Mouse (Mus musculus): ENCODE measurements around the gene Col11a2. TPM values are rescaled to one million over a fixed set of nuclear protein-coding genes. Genes with fewer than 3 reads are reported as not detected.

Col11a2 gene
- polyA plus RNA-seq, 1 experiment from 2014 or later, result 1.6 TPM

DNA sequence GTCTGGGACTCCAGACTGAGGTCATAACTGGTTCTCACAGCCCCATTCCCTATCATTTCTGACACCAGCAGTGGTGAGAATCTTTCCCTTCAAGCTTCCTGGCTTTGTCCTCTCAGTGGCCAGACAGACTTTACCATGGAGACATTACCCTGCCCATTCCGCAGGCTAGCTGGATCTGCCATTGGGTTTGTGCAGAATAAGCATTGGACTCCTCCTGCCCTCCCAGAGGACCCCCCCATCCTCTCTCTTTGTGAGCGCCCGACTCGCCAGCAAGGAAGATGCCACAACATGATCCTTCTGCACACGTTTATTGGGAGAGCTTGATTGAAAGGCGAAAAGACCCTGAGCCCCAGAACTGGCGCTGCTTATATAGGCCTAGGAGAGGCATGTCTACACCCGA lies 25.8 kb upstream of the Col11a2 start:
- Histone ChIP-seq H3K27me3 (ENCODE audit: insufficient read depth, low read length) (no peaks in the 10 kb centered on the region), H3K9me3 (replicated peaks; ENCODE audit: low read length) (no peaks in the 10 kb centered on the region), H3K27ac (no peak overlapping the region), H3K36me3 (ENCODE audit: insufficient read depth, low read length) (no peaks in the 10 kb centered on the region), H3K4me3 (replicated peaks; ENCODE audit: low read depth, low read length) (no peak overlapping the region), H3K9ac (ENCODE audit: low read depth, low read length) (no peak overlapping the region), H3K4me2 (ENCODE audit: low read length) (no peak overlapping the region), H3K4me1 (replicated peaks; ENCODE audit: insufficient read depth, low read length) (no peaks in the 10 kb centered on the region)
- TF ChIP-seq CTCF (IDR thresholded peaks at IDR 0.05; ENCODE audit: low read depth), result no peak
- no peak for ATAC-seq (replicated peaks; ENCODE audit: low FRiP score, low read depth)
- 93% methylated on average over 8 of the region's 8 CpGs for WGBS
- no peak for DNase-seq (ENCODE audit: low spot score)

DNA sequence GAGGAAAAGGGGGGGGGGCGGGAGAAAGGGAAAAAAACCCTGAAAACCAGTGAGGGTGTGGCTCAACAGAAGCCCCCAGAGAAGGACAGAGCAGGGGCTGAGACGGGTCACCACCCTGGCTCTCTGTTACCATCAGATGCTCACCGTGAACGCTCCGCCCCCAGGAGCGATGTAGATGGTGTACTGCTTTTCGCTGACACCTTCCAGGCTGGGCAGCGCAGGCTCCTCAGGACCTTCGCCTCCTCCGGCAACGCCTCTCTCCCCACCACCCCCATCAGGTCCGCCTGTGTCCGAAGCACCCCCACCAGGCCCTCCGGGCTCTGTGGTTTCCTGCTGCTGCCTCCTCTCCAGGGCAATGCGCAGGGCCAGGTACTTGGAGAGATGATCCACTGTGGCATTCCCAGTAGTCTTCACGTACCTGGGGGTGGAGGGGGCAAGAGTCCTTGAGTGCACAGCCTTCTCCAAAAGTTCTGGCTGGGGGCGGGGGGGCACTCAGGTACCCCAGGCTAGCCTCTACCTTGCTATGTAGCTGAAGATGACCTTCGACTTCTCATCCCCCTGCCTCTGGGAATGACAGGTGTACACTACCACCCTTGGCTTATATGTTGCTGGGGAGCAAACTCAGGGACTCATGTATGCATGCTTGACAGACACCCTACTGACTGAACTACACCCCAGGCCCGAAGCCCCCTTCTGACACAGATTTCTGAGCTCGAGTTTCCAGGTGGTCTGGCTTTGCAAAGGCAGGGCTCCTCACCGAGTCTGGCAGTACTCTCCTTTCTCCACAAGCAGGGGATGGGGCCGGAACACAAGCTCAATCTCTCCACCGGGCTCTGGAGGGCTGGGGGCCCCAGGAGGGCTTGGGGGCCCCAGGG lies 17.5 kb upstream of the Col11a2 start:
- DNase-seq (ENCODE audit: low spot score), result no peak
- Histone ChIP-seq H3K36me3 (ENCODE audit: insufficient read depth, low read length) (peaks cover 16% of the 10 kb centered on the region; the same call in 1 of the 2 replicates), H3K9ac (ENCODE audit: low read depth, low read length) (no peak overlapping the region), H3K27me3 (ENCODE audit: insufficient read depth, low read length) (no peaks in the 10 kb centered on the region), H3K27ac (no peak overlapping the region), H3K4me3 (replicated peaks; ENCODE audit: low read depth, low read length) (no peak overlapping the region), H3K4me1 (replicated peaks; ENCODE audit: insufficient read depth, low read length) (peaks cover 20% of the 10 kb centered on the region), H3K9me3 (replicated peaks; ENCODE audit: low read length) (no peaks in the 10 kb centered on the region), H3K4me2 (ENCODE audit: low read length) (no peak overlapping the region)
- 94% methylated on average over 23 of the region's 23 CpGs for WGBS
- no peak for TF ChIP-seq CTCF (IDR thresholded peaks at IDR 0.05; ENCODE audit: low read depth)
- no peak for ATAC-seq (replicated peaks; ENCODE audit: low FRiP score, low read depth)

DNA sequence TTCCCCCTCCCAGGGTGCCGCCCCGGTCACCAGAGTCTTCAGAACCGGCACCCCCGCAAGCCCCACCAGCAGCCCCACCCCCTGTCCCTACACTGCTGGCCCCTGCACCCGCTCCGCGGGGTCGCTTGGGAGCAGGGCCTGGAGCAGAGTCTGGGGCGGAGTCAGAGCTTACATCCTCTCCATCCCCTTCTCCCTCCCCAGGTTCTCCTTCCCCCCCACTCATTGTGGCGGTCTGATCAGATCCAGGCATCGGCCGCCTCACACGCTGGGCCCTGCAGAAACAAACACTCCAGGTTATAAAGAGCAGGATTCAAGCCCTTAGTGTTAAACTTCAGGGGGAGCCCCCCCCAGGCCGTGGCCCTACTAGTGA lies 16.8 kb upstream of the Col11a2 start:
- TF ChIP-seq CTCF (IDR thresholded peaks at IDR 0.05; ENCODE audit: low read depth), result no peak
- H3K4me1 ChIP-seq (replicated peaks; ENCODE audit: insufficient read depth, low read length), result peaks cover 23% of the 10 kb centered on the region
- H3K27ac ChIP-seq, result no peak overlapping the region
- ATAC-seq (replicated peaks; ENCODE audit: low FRiP score, low read depth) (no peak), DNase-seq (ENCODE audit: low spot score) (no peak)
- H3K4me3 ChIP-seq (replicated peaks; ENCODE audit: low read depth, low read length), result no peak overlapping the region
- no peak overlapping the region for H3K9ac ChIP-seq (ENCODE audit: low read depth, low read length)
- no peak overlapping the region for H3K4me2 ChIP-seq (ENCODE audit: low read length)
- WGBS, result 92% methylated on average over 14 of the region's 14 CpGs
- peaks cover 16% of the 10 kb centered on the region; the same call in 1 of the 2 replicates for H3K36me3 ChIP-seq (ENCODE audit: insufficient read depth, low read length)
- no peaks in the 10 kb centered on the region for H3K9me3 ChIP-seq (replicated peaks; ENCODE audit: low read length)
- H3K27me3 ChIP-seq (ENCODE audit: insufficient read depth, low read length), result no peaks in the 10 kb centered on the region

DNA sequence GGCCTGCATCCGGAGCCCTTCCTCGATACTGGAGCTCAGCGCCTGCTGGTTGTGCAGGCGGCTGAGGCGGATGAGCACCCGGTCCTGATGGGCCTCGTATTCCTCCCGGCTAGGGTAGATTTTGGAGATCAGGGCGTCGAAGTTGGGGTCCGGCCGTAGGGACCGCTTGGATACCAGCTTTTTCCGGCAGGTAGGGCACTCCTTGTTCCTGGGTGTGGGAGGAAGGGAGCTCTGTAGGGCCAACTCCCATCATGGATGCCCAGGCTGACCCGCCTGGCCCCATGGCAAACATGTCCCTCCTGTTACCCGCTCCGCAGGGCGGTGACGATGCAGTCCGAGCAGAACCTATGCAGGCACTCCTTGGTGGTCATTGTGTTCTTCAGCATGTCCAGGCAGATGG lies 16.2 kb upstream of the Col11a2 start:
- TF ChIP-seq CTCF (IDR thresholded peaks at IDR 0.05; ENCODE audit: low read depth), result no peak

DNA sequence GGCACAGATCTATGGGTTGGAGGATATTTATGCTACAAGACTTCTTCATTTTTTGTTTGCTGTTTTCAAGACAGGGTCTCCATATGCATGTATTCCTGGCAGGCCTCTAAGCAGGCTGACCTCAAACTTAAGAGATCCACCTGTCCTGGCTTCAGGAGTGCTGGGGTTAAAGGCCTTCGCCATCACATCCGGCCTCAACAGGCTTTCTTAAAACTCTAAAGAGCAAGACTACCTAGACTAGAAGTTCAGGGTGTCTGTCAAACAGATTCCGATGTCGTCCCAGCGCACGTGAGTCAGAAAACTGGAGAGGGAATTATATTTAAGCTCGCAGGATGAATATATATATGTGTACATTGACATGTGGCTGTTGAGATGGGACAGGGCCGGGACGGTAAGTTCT lies 15.6 kb upstream of the Col11a2 start:
- Histone ChIP-seq H3K27ac (no peak overlapping the region), H3K27me3 (ENCODE audit: insufficient read depth, low read length) (no peaks in the 10 kb centered on the region), H3K9ac (ENCODE audit: low read depth, low read length) (0 out of 2 replicates have a peak overlapping the region, but pooled peaks have one; percentile 89), H3K36me3 (ENCODE audit: insufficient read depth, low read length) (peaks cover 20% of the 10 kb centered on the region), H3K4me1 (replicated peaks; ENCODE audit: insufficient read depth, low read length) (peaks cover 23% of the 10 kb centered on the region), H3K4me2 (ENCODE audit: low read length) (peak overlapping the region; percentile 98), H3K9me3 (replicated peaks; ENCODE audit: low read length) (no peaks in the 10 kb centered on the region), H3K4me3 (replicated peaks; ENCODE audit: low read depth, low read length) (peak overlapping the region; percentile 83; the same call in 1 of the 2 replicates)
- no peak for DNase-seq (ENCODE audit: low spot score)
- ATAC-seq (replicated peaks; ENCODE audit: low FRiP score, low read depth), result no peak
- TF ChIP-seq CTCF (IDR thresholded peaks at IDR 0.05; ENCODE audit: low read depth), result no peak
- 65% methylated on average over 9 of the region's 9 CpGs for whole genome bisulfite sequencing

More for the DNA sequence above, 16.2 kb upstream of the Col11a2 start:
- H3K4me1 ChIP-seq (replicated peaks; ENCODE audit: insufficient read depth, low read length), result peaks cover 23% of the 10 kb centered on the region
- DNase-seq (ENCODE audit: low spot score) (no peak), ATAC-seq (replicated peaks; ENCODE audit: low FRiP score, low read depth) (no peak)
- no peak overlapping the region for H3K9ac ChIP-seq (ENCODE audit: low read depth, low read length)
- no peaks in the 10 kb centered on the region for H3K9me3 ChIP-seq (replicated peaks; ENCODE audit: low read length)
- no peaks in the 10 kb centered on the region for H3K27me3 ChIP-seq (ENCODE audit: insufficient read depth, low read length)
- peaks cover 16% of the 10 kb centered on the region; the same call in 1 of the 2 replicates for H3K36me3 ChIP-seq (ENCODE audit: insufficient read depth, low read length)
- no peak overlapping the region for H3K4me3 ChIP-seq (replicated peaks; ENCODE audit: low read depth, low read length)
- H3K27ac ChIP-seq, result no peak overlapping the region
- 99% methylated on average over 20 of the region's 20 CpGs for WGBS
- no peak overlapping the region for H3K4me2 ChIP-seq (ENCODE audit: low read length)

DNA sequence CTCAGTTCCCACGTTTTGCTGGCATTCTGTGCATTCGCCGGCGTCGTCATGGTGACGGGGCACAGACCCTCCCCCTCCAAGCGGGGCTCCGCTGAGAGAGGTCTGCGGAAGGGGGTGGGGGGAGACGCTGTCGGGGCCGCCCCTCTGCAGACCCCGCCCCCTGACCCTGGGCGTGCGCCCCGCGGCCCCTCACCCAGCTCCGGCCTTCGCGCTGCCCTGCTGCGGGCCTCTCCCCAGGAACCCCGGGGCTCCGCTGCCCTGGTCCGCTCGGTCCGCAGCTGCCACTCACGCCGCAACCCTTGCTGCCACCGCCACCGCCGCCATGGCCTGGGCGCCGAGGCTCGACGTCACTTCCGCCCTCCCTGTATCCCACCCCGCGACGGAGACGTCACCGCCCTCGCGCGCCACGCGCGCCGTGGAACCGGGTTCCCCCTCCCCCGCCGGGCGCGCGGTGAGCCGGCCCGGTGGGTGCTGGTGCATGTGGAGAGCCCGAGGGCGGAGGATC lies 14.9 kb upstream of the Col11a2 start, which contains the start of gene Ring1:
Gene Ring1, minus strand, starts transcription at position 364 of the 505 bp plus-strand sequence.
- Histone ChIP-seq H3K4me3 (replicated peaks; ENCODE audit: low read depth, low read length) (peak within 1 kb of the TSS; percentile 83), H3K36me3 (ENCODE audit: insufficient read depth, low read length) (peaks cover 27% of the 10 kb centered on the region), H3K27me3 (ENCODE audit: insufficient read depth, low read length) (no peaks in the 10 kb centered on the region), H3K9me3 (replicated peaks; ENCODE audit: low read length) (no peaks in the 10 kb centered on the region), H3K27ac (peak within 1 kb of the TSS; percentile 81), H3K9ac (ENCODE audit: low read depth, low read length) (peak within 1 kb of the TSS; percentile 89), H3K4me1 (replicated peaks; ENCODE audit: insufficient read depth, low read length) (peaks cover 23% of the 10 kb centered on the region), H3K4me2 (ENCODE audit: low read length) (peak within 1 kb of the TSS; percentile 98)
- DNase-seq (ENCODE audit: low spot score) (peak; percentile 81), ATAC-seq (replicated peaks; ENCODE audit: low FRiP score, low read depth) (peak; percentile 57)
- WGBS, result under 1% methylated on average over 54 of the region's 58 CpGs
- TF ChIP-seq CTCF (IDR thresholded peaks at IDR 0.05; ENCODE audit: low read depth), result no peak

Measured in kidney, postnatal 0 days (tissue).